Mouse (Mus musculus) forebrain, embryonic 14.5 days (tissue): ENCODE measurements around the gene Ddx6. TPM values are rescaled to one million over a fixed set of nuclear protein-coding genes. Genes with fewer than 3 reads are reported as not detected.
A peak's percentile ranks its signal among the peaks of the same experiment; 100 is the strongest.

Source experiments
- ATAC-seq: fragments of 200-750 bp; cut with Nextera tagmentation; 2 replicates; pipeline ENCODE4 v1.8.0; 2017; ENCODE audit warnings: mild to moderate bottlenecking, moderate library complexity
- DNase-seq: peaks from one replicate; pipeline ENCODE4 v3.0.0-alpha.2; 2015; ENCODE audit warnings: low spot score
- H3K27ac ChIP-seq: fragments of 300-500 bp; sonication (generic); 2 replicates; pipeline ENCODE4 v1.5.1; 2014; ENCODE audit warnings: low read depth, mild to moderate bottlenecking, control low read depth, low read length, moderate library complexity
- H3K27me3 ChIP-seq: fragments of 300-500 bp; sonication (generic); replicated peaks from 2 replicates; pipeline ENCODE4 v1.6.1; 2014; ENCODE audit warnings: low read length, control low read depth, mixed read lengths; ENCODE audit not compliant: control insufficient read depth, insufficient read depth
- H3K36me3 ChIP-seq: fragments of 300-500 bp; sonication (generic); 2 replicates; pipeline ENCODE4 v1.6.1; 2014; ENCODE audit warnings: low read length, control low read depth; ENCODE audit not compliant: control insufficient read depth, insufficient read depth
- H3K4me1 ChIP-seq: fragments of 300-500 bp; sonication (generic); 2 replicates; pipeline ENCODE4 v1.6.1; 2014; ENCODE audit warnings: antibody characterized with exemption, low read length, control low read depth; ENCODE audit not compliant: control insufficient read depth, insufficient read depth
- H3K4me2 ChIP-seq: fragments of 300-500 bp; sonication (generic); 2 replicates; pipeline ENCODE4 v1.6.1; 2014; ENCODE audit warnings: mild to moderate bottlenecking, control low read depth, low read length
- H3K4me3 ChIP-seq: fragments of 300-500 bp; sonication (generic); 2 replicates; pipeline ENCODE4 v1.5.1; 2014; ENCODE audit warnings: low read depth, low read length, control low read depth
- H3K9ac ChIP-seq: fragments of 300-500 bp; sonication (generic); 2 replicates; pipeline ENCODE4 v1.6.1; 2014; ENCODE audit warnings: mild to moderate bottlenecking, low read length, control low read depth, moderate library complexity
- H3K9me3 ChIP-seq: fragments of 300-500 bp; sonication (generic); replicated peaks from 2 replicates; pipeline ENCODE4 v1.6.1; 2016; ENCODE audit warnings: low read length, control low read depth, mixed read lengths; ENCODE audit not compliant: control insufficient read depth
- WGBS: fragments of 180-500 bp; shearing (Covaris S2); extraction: QIAGEN DNeasy Blood & Tissue Kit; methylation state at CpG from one replicate; pipeline ENCODE4 v1.1.7; 2014; 5-methylcytosine and 5-hydroxymethylcytosine counted together
- polyA plus RNA-seq: library from polyadenylated mRNA; unstranded; fragments of >200 nt; fragmentation: Nextera tagmentation; extraction: Ambion mirVana; gene quantifications from 2 replicates; pipeline ENCODE4 v1.2.1, GENCODE M21; 2014

The Ddx6 gene
- polyA plus RNA-seq, 1 experiment from 2014 or later, result 21.1 TPM

- Histone ChIP-seq H3K4me3 (no peak overlapping the region), H3K27ac (no peak overlapping the region), H3K4me2 (no peak overlapping the region), H3K4me1 (0 out of 2 replicates have a peak, but pooled peaks cover 3% of the 10 kb centered on the region), H3K36me3 (no peaks in the 10 kb centered on the region), H3K9me3 (no peaks in the 10 kb centered on the region), H3K9ac (no peak overlapping the region), H3K27me3 (no peaks in the 10 kb centered on the region)
- WGBS, result 12% methylated on average over 8 of the region's 8 CpGs
- ATAC-seq, result peak; percentile 66; the same call in 1 of the 2 replicates
- DNase-seq, result peak; percentile 68
Observed at GRCm38 (mm10) chr9:44652027-44652426, 47.3 kb downstream of the Ddx6 start.

GRCm38 (mm10) chr9:44653896-44654295 lies 49.2 kb downstream of the Ddx6 start:
- Histone ChIP-seq H3K4me2 (no peak overlapping the region), H3K4me3 (no peak overlapping the region), H3K9ac (no peak overlapping the region), H3K9me3 (no peaks in the 10 kb centered on the region), H3K36me3 (no peaks in the 10 kb centered on the region), H3K4me1 (0 out of 2 replicates have a peak, but pooled peaks cover 3% of the 10 kb centered on the region), H3K27me3 (no peaks in the 10 kb centered on the region), H3K27ac (no peak overlapping the region)
- 75% methylated on average over 4 of the region's 4 CpGs for WGBS
- DNase-seq, result no peak
- ATAC-seq, result no peak

GRCm38 (mm10) chr9:44655098-44656066 lies 50.7 kb downstream of the Ddx6 start:
- Histone ChIP-seq H3K4me2 (peak overlapping the region; percentile 43), H3K27me3 (no peaks in the 10 kb centered on the region), H3K27ac (no peak overlapping the region), H3K4me1 (0 out of 2 replicates have a peak, but pooled peaks cover 3% of the 10 kb centered on the region), H3K36me3 (no peaks in the 10 kb centered on the region), H3K4me3 (0 out of 2 replicates have a peak overlapping the region, but pooled peaks have one; percentile 8), H3K9me3 (no peaks in the 10 kb centered on the region), H3K9ac (no peak overlapping the region)
- peak; percentile 46; the same call in 1 of the 2 replicates for ATAC-seq
- 28% methylated on average over 26 of the region's 26 CpGs for WGBS
- peak; percentile 92 for DNase-seq

- Histone ChIP-seq H3K36me3 (no peaks in the 10 kb centered on the region), H3K4me3 (no peak overlapping the region), H3K9ac (no peak overlapping the region), H3K9me3 (no peaks in the 10 kb centered on the region), H3K4me1 (no peaks in the 10 kb centered on the region), H3K4me2 (no peak overlapping the region), H3K27ac (no peak overlapping the region), H3K27me3 (no peaks in the 10 kb centered on the region)
- ATAC-seq (no peak), DNase-seq (no peak)
- 91% methylated on average over 6 of the region's 6 CpGs for WGBS
Observed at GRCm38 (mm10) chr9:44663706-44664105, 59.0 kb downstream of the Ddx6 start.

GRCm38 (mm10) chr9:44671416-44671815 lies 66.7 kb downstream of the Ddx6 start:
- Histone ChIP-seq H3K4me3 (no peak overlapping the region), H3K27ac (no peak overlapping the region), H3K9me3 (no peaks in the 10 kb centered on the region), H3K4me2 (no peak overlapping the region), H3K9ac (no peak overlapping the region), H3K36me3 (no peaks in the 10 kb centered on the region), H3K4me1 (no peaks in the 10 kb centered on the region), H3K27me3 (no peaks in the 10 kb centered on the region)
- WGBS, result 87% methylated on average over 5 of the region's 5 CpGs
- ATAC-seq, result no peak
- DNase-seq, result no peak

- H3K4me1 ChIP-seq, result no peaks in the 10 kb centered on the region
- no peak overlapping the region for H3K27ac ChIP-seq
- ATAC-seq (no peak), DNase-seq (no peak)
- WGBS, result 69% methylated on average over 2 of the region's 2 CpGs
- H3K9ac ChIP-seq, result no peak overlapping the region
- no peak overlapping the region for H3K4me2 ChIP-seq
- no peaks in the 10 kb centered on the region for H3K9me3 ChIP-seq
- H3K27me3 ChIP-seq, result no peaks in the 10 kb centered on the region
- no peak overlapping the region for H3K4me3 ChIP-seq
- H3K36me3 ChIP-seq, result no peaks in the 10 kb centered on the region
Observed at GRCm38 (mm10) chr9:44672291-44672865, 67.7 kb downstream of the Ddx6 start.

- ATAC-seq (no peak), DNase-seq (no peak)
- Histone ChIP-seq H3K9ac (no peak within 1 kb of the TSS), H3K4me2 (no peak within 1 kb of the TSS), H3K9me3 (no peaks in the 10 kb centered on the region), H3K27me3 (no peaks in the 10 kb centered on the region), H3K4me3 (no peak within 1 kb of the TSS), H3K36me3 (no peaks in the 10 kb centered on the region), H3K4me1 (no peaks in the 10 kb centered on the region), H3K27ac (no peak within 1 kb of the TSS)
- WGBS, result 87% methylated on average over 3 of the region's 3 CpGs
Observed at GRCm38 (mm10) chr9:44673005-44673404, 68.3 kb downstream of the Ddx6 start, which contains the start of gene Treh. Gene Treh (plus strand): TSS chr9:44673233.

GRCm38 (mm10) chr9:44678288-44678871 lies 73.7 kb downstream of the Ddx6 start:
- ATAC-seq (no peak), DNase-seq (no peak)
- H3K9me3 ChIP-seq, result no peaks in the 10 kb centered on the region
- no peaks in the 10 kb centered on the region for H3K27me3 ChIP-seq
- 86% methylated on average over 2 of the region's 2 CpGs for WGBS
- H3K4me1 ChIP-seq, result no peaks in the 10 kb centered on the region
- no peaks in the 10 kb centered on the region for H3K36me3 ChIP-seq
- H3K9ac ChIP-seq, result no peak overlapping the region
- no peak overlapping the region for H3K4me3 ChIP-seq
- no peak overlapping the region for H3K4me2 ChIP-seq
- no peak overlapping the region for H3K27ac ChIP-seq
